Mouse (Mus musculus) urinary bladder, adult 2 months (tissue): ENCODE results near the gene 3110009E18Rik. TPM values are rescaled to one million over a fixed set of nuclear protein-coding genes. Genes with fewer than 3 reads are reported as not detected.

ENCODE experiments used
- DNase-seq: peaks from one replicate; pipeline ENCODE4 v3.0.0; 2022; ENCODE audit warnings: low spot score
- polyA plus RNA-seq: library from polyadenylated mRNA; depleted of rRNA; stranded (reverse); fragments of >200 nt; gene quantifications from 2 replicates; pipeline ENCODE4 v1.2.3, GENCODE M21; 2012; rRNA removed

The 3110009E18Rik gene
- polyA plus RNA-seq: 8.1 and 9.5 TPM in 2 replicates

GRCm38 (mm10) chr1:120120969-120121811 lies at the start of gene 3110009E18Rik, which contains the start of gene Dbi:
3110009E18Rik (plus strand) TSS chr1:120121187.
Dbi (minus strand) TSS chr1:120121078.
- peak; percentile 85 for DNase-seq

GRCm38 (mm10) chr1:120072900-120073299 lies 48.1 kb upstream of the 3110009E18Rik start:
- DNase-seq: no peak

GRCm38 (mm10) chr1:120073519-120074306 lies 47.3 kb upstream of the 3110009E18Rik start, which contains the start of gene Tmem37:
Tmem37 (minus strand) TSS chr1:120074074.
- peak; percentile 53 for DNase-seq

- no peak for DNase-seq
Measured at GRCm38 (mm10) chr1:120074307-120074702, 46.7 kb upstream of the 3110009E18Rik start.

GRCm38 (mm10) chr1:120074931-120075330 lies 46.1 kb upstream of the 3110009E18Rik start:
- DNase-seq: no peak

- DNase-seq: no peak
Measured at GRCm38 (mm10) chr1:120075507-120075906, 45.5 kb upstream of the 3110009E18Rik start.

GRCm38 (mm10) chr1:120077746-120078410 lies 43.1 kb upstream of the 3110009E18Rik start:
- no peak for DNase-seq

- DNase-seq: no peak
Measured at GRCm38 (mm10) chr1:120080632-120081031, 40.4 kb upstream of the 3110009E18Rik start.

- no peak for DNase-seq
Measured at GRCm38 (mm10) chr1:120082957-120083585, 37.9 kb upstream of the 3110009E18Rik start.

GRCm38 (mm10) chr1:120083921-120084517 lies 37.0 kb upstream of the 3110009E18Rik start:
- DNase-seq: no peak

GRCm38 (mm10) chr1:120085696-120086095 lies 35.3 kb upstream of the 3110009E18Rik start:
- DNase-seq: no peak

GRCm38 (mm10) chr1:120086644-120087043 lies 34.3 kb upstream of the 3110009E18Rik start:
- DNase-seq: no peak

GRCm38 (mm10) chr1:120089180-120089579 lies 31.8 kb upstream of the 3110009E18Rik start:
- DNase-seq: no peak

- no peak for DNase-seq
Measured at GRCm38 (mm10) chr1:120090880-120091570, 30.0 kb upstream of the 3110009E18Rik start.

- peak; percentile 66 for DNase-seq
Measured at GRCm38 (mm10) chr1:120093482-120094134, 27.4 kb upstream of the 3110009E18Rik start.

- no peak for DNase-seq
Measured at GRCm38 (mm10) chr1:120094920-120095319, 26.1 kb upstream of the 3110009E18Rik start.

- DNase-seq: peak; percentile 56
Measured at GRCm38 (mm10) chr1:120098327-120098726, 22.7 kb upstream of the 3110009E18Rik start.

GRCm38 (mm10) chr1:120099483-120099882 lies 21.5 kb upstream of the 3110009E18Rik start:
- DNase-seq: no peak

GRCm38 (mm10) chr1:120100456-120101226 lies 20.3 kb upstream of the 3110009E18Rik start:
- no peak for DNase-seq
